Mouse (Mus musculus): ENCODE measurements around the gene Wdr17.

DNA sequence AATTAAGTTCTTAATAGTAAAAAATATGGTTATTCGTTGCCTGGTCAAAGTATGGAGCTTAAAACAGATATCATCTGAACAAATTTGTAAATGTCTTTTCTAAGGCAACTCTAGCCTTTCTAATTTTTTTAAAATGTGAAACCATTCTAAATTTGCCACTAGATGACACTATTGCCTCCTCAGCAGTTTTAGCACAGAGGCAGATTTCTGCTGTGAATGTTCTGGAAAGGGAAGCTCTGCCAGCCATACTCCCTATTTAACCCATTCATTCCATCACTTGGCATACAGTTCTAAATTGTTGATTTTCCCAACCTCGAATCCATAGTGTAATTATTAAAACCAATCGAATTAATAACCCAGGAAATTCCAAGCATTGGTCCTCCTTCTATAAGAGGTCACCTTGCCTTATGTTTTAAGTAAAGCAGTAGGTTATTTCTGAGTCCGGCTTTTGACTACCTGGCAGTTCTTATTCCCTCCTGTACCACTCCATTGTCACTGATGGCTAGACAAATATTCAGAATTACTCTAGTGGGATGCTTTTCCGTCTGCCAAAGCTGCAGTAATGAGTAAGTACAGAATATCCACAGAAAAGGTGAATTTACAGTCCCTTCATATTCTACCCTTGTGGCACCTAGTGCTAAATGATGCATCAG lies 150.2 kb downstream of the Wdr17 start:
- TF ChIP-seq CTCF (IDR thresholded peaks at IDR 0.05; ENCODE audit: low read depth) (peak; percentile 53), EP300 (IDR thresholded peaks at IDR 0.05; ENCODE audit: low read depth) (no peak)

All from heart, postnatal 0 days (tissue).